Mouse (Mus musculus) right cerebral cortex, postnatal 25 days (tissue): ENCODE measurements around the gene Amotl1.

Source experiments
- DNase-seq: peaks from one replicate; pipeline ENCODE4 v3.0.0; 2022

The Amotl1 gene

DNA sequence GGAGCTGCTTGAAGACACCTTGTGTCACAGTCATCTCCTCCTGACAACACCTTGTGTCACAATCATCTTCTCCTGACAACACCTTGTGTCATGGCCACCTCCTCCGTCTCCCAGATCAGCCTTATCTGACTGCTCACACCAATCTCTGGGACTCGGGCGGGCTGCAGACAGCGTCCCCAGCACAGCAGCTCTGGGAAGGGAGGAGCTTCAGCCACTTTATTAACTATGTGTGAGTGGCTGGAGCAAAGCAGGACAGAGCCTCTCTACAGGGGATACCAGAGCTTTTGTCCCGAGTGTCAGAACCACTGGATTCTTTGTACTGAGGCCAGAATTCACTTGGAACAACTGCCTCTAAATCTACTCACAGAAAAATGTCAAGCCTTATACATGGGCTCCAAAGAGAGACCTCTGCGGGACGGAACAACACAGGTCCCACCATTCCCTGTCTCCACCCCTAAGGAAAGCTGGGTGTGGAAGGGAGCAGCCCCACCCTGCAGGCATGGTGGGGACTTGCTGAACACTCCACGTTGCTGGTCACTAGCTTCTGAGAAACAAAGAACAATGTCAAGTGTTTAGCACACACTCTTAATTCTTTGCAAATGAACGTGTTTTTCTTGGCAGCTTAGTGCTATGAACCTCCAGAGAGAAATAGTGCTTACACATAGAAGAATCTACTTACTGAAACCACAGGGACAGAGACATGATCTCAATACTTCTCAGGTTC is 100.7 kb downstream of the Amotl1 start:
- no peak for DNase-seq

- DNase-seq: no peak
Observed at GRCm38 (mm10) chr9:14534833-14535456, 109.9 kb downstream of the Amotl1 start.

GRCm38 (mm10) chr9:14533659-14534058 is 111.2 kb downstream of the Amotl1 start:
- DNase-seq: no peak

DNA sequence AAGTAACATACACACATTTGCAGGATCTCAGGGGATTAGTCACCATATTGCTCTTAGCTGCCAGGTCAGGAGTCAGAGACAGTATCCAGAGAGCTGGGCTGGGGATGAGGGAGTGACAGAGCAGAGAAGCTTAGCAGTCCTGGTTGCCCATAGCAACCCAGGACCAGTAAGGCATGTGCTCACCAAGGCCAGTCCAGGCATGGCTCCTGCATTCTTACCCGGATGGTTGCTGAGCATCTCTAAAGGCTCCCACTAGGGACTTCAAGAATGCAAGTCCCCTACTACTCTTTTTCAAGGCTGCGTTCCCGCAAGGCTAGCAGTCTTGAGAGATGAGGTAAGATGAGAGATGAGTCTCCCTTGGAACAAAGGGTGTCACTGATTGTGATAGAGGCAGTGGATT is 112.6 kb downstream of the Amotl1 start:
- no peak for DNase-seq

GRCm38 (mm10) chr9:14530004-14530403 is 114.9 kb downstream of the Amotl1 start:
- DNase-seq: no peak

DNA sequence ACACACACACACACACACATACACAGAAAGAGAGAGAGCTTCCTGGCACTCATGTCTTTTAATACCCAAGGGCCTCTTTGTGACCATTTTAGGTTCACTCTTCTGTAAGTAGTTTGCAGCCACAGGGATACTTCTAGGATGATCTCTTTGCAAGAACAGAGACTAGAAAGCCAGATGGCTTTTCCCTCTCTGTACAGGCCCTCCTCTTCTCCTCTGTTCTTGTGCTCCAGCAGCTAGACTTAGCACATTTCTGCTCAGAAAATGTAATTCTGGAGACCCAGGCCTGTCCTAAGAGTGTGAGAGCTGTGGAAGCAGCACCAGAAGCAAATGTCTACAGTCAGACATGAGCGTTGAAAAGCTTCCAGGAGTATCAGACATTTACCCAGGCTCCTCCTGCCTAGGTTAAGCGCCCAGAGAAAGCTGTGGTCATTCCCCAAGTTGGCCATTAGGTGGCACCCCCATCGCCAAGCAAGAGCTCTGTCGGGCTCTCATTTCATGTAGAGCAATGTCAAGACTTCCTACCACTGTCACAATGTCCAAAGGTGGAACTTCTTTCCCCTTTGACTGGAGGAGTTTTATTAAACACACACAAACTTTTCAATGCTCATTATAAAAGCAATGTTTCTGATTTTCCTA is 121.3 kb downstream of the Amotl1 start:
- DNase-seq: peak; percentile 78

DNA sequence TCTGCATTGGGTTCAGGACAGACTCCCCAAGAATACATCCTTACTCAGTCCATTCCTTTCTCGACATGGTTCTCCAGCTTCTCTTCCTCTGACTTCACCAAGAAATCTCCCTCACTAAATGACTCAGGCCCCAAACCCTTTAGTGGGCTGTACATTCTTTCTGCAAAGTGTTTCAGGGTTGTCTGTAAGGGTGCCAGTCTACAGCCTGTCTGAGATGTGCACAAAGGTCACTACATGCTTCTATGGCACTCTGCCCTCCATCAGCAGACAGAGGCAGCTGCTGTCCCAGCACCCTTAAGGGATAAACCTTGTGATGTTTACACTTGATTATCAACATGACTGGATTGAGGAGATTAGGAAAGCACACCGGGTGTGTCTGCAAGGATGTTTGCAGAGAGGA is 123.2 kb downstream of the Amotl1 start:
- DNase-seq: no peak

DNA sequence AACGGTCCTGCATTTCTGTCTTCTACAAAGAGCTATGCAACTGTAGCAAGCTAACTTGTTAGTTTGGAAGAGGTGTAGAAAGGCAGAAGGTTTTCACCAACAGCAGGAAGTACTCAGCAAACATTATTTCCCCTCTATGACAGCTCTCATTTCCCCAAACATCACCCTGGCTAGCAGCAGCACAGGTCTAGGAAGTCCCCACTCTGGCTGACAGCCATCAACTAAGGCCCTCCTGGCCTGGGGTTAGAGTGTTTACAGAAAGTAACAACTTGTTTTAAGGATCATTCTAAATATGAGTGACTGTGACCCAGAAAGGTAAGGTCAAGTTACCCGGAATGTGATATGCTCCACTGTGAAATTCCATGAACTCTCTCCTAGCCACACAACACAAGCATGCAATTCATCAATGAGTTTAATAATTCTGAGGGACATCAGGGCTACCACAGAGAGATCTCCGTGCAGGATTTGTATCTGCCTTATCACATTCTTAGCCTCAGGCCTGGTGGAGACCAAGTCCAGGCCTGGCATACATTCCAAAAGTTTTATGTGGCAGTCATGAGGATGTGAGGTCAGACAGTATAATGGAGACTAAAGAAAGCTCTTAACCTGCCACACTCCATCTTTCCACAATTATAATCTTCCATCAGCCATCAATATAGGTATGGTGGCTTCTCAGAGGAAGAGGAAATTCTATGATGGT is 123.7 kb downstream of the Amotl1 start:
- DNase-seq: no peak

DNA sequence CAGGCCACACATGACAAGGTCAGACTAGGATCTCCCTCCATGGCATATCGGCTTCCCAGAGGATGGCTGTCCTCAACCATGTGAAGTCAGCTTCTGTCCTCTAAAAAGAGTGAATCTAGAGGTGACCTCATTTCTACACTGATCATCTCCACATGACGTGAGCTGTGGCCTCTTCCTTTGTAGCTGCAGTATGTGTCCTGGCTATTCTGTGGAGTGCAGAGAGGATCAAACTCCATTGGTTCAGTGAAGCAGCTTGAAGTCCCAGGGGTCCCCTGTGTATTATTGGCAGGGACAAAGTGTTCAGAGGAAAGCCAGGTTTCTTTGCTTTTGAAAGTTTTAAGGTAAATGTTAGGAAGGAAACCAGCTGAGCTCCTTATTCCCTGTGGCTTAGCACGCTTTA is 126.8 kb downstream of the Amotl1 start:
- no peak for DNase-seq

DNA sequence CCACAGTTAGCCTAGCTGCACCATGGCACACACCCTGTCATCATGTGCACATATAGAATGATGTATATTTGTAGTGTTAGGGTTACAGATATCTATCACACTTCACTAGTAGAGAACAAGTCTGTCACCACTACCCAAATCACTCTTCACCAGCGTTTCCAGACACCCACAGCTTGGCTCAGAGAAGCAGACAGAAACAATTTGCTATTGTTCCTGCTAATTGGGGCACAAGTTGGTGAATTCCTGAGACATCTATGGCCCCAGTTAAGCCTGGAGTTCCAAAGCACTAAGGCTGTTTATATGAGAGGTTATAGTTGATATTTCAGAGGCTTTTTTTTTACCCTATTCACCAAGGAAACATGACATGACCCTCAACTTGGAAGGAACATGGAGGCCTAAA is 127.6 kb downstream of the Amotl1 start:
- DNase-seq: no peak

- peak; percentile 23 for DNase-seq
Observed at GRCm38 (mm10) chr9:14512633-14513445, 132.0 kb downstream of the Amotl1 start.

- DNase-seq: no peak
Observed at GRCm38 (mm10) chr9:14500916-14501424, 143.9 kb downstream of the Amotl1 start.

DNA sequence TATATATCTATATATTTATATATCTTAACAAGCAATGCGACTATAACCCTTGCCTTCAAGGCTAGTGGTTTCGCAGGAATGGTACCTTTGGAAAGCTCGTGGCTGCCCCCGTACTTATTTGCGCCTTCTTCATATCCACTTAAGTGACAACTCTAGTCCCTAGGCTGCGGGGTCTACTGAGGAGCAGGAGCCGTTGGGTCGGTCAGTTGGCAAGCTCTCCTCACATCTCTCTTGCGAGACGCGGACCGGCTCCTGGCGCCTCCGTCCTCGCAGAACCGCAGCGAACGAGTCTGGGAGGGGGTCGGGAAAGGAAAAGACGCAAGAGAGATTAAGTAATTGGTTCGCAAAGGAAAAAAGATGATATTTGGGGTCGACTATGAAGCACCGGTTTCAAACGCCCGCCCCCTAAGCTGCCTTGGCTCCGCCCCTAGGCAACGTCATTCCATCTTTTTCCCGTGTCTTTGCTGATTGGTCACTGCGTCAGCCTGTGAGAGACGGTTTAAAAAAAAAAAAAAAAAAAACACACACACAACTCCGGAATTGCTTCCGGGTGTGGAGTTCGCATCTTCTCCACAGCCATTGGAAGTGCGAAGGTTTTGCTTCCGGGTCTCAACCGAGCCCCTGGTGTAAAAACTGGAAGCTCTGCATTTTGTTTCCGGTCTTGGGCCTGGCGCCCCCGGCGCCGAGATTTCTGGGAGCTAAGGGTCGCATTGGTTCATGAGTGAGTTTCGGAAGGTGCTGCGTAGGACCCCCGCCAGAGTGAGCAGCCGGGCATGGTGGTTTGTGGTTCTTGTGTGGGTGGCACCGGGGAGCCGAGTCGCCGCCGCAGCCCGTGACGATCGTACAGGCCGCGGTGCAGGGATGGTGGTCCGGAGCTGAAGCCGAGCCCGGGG is 144.6 kb downstream of the Amotl1 start, which contains the start of the genes Kdm4d and Cwc15:
TSS of gene Kdm4d (minus strand) at position 460 of the 893 bp plus-strand sequence.
TSS of gene Cwc15 (plus strand) at position 595 of the 893 bp plus-strand sequence.
- peak; percentile 95 for DNase-seq

- no peak for DNase-seq
Observed at GRCm38 (mm10) chr9:14498896-14499705, 145.8 kb downstream of the Amotl1 start.
